Mouse (Mus musculus) liver, adult (tissue): Measurements from ENCODE around the gene Sh2b3.

Experiments
- GATA4 ChIP-seq: IDR thresholded peaks from 2 replicates; pipeline ENCODE4 v1.6.1; 2014; ENCODE audit warnings: mild to moderate bottlenecking, low read length; ENCODE audit not compliant: insufficient replicate concordance

The Sh2b3 gene

DNA sequence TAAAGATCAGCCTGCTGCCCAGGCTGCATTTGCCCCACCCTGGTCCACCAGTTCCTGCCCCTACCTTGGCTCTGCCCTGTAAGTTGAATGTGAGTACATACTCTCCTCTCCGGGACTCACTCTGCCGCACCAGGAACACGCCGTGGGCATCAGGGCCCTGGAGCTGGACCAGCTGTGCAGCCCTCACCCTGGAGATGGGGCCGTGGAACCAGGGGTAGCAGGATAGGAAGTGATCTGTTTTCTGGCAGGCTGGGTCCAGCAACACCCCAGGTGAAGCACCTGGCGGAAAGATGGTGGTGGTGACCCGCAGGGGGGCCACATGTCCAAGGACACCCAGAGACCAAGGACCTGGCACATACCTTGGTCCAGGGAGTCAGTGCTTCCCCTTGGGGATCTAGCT is 19.0 kb downstream of the Sh2b3 start:
- no peak for TF ChIP-seq GATA4

DNA sequence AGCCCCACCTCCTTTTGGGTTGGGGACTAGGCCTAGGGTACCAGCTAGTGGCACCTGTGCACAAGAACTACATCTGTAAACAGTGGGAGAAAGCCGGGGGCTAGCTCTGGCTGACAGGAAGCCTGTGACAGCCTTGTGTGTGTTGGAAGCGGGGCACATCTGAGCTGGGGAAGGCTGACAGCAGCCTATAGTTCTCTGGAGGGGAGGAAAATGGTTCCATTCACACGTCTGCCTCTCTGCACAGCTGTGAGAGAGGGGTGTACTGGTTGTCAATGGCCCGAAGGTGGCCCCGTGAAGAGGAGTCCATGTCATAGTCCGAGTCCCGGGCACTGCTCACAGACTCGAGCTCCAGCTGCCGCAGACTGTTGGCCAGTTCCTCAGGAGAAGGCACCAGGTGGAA is 19.9 kb downstream of the Sh2b3 start:
- TF ChIP-seq GATA4: no peak

DNA sequence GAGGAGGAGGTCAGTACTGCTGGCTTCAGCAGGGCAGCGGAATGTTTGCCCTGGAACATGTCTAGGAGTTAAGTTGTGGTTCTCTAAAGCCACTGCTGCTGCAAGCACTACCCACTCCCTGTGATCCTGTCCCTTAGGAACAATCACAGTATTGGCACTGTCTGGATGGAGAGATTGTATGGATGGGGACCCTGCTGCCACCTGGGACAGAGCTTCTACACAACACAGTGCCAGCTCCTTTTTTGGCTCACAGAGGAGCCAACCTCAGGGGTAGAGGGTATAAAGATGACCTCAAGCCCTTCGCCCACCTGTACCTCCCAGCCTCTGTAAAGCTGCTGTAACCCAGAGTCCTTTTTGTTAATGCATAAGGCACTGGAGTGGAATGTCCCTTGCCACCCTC is 20.8 kb downstream of the Sh2b3 start:
- TF ChIP-seq GATA4: no peak

DNA sequence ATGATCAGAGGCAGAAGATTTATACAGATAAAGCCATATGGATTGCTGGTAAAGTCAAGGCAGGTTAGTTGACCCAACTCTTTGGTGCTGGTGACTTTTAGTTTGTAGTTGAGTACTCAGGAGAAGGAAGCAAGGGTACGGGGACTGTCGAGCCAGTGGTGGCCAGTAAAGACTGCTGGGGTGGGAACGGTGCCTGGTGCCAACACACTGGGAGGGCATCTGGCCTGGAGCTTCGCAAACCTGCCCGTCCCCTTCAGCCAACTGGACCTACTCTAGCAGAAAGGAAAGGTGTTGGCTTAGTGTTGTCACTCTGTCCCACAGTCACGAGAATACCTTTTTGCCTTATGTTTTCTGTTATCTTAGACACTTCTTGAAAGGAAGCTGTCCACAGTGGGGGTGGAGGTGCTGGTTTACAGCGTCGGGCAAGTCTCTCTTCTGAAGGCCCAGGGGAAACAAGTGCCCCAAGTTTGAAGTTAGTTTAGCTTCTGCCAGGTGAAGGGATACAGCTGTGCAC is 21.5 kb downstream of the Sh2b3 start:
- TF ChIP-seq GATA4: no peak

DNA sequence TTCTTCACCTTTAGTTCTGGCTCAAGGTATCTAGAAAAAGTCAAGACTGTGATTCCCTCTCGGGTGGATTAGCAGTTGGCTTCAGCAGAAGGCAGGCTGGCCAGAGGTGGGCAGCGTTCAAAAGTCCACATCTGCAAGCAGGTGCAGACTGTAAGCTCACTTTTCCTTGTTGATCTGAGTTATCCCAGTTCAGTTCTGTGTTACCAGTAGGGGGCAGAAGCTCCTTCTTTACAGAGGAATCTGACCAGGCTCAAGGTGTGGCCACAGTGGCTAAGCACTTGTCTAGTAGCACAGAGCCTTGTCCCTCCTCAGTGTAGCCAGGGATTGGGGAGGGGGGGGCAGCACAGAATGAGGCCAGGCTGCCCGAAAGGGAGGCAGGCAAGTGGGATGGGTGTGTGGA is 22.4 kb downstream of the Sh2b3 start:
- no peak for TF ChIP-seq GATA4

DNA sequence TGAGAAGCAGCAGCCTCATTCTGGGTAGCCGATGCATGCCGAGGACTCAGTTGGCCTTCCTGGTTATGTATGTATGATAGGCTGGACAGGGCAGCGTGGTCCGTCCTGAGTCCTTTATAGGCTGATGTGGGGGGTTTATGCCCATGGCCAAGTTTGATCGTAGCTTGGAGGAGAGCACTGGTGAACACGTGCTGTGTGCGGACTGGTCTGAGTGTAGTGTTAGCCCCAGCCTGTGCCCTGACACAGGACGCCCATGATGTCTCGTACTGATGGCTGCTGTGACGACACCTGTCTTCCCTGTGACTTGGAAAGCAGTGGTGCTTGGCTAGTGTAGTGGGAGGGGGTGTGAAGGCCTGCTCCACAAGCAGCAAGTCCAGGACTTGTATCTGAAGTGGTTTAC is 23.7 kb downstream of the Sh2b3 start:
- TF ChIP-seq GATA4: no peak

DNA sequence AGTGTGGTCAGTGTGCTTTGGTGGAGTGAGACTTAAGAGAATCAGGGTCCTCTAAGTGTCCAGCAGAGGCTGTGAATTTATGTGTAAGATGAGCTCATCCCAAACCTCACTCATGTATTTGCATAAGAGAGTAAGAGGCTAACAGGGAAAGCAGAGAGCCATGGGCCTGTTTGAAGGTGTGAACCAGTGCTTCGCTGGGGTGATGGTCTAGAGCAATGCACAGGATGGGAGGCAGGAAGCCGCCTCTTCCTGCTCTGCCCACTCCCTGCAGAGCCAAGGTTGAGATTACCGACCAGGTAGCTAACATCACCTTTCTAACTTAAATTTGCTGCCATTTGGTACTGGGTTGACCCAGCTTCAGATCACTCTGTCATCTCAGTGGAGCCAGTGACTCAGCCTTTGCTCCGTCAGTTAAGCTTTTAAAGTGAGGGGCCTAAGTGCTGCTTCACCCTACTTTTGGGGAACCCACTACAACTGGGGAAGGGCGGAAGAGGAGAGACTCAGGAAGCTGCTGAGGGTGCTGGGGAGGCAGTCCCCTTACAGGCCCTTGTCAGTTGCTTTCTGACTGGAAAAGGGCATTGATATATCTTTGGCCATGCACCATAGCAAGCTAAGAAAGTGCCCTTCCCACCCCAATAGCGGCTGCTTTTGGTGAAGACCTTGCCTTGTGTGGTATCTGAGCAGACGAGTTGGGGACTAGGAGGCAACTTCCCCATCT is 24.8 kb downstream of the Sh2b3 start:
- no peak for TF ChIP-seq GATA4

DNA sequence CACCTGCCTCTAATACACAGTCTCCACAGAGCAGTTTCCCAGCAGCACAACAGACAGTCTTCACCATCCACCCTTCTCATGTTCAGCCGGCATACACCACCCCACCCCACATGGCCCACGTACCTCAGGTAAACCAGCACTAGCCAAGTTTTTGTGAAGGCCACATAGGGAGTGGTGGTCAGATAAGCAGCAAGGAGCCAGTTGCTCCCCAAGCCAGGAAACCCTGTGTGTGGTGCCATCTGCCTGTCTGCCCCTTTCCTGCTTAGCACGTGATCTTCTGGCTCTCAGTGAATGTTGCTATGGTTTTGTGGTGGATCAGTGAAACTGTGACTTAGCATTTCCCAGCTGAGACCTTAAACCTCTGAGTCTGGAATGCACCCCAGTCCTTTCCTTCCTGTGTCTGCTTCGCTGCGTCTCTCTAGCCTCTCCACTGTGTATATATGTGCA is 25.9 kb downstream of the Sh2b3 start:
- no peak for TF ChIP-seq GATA4

DNA sequence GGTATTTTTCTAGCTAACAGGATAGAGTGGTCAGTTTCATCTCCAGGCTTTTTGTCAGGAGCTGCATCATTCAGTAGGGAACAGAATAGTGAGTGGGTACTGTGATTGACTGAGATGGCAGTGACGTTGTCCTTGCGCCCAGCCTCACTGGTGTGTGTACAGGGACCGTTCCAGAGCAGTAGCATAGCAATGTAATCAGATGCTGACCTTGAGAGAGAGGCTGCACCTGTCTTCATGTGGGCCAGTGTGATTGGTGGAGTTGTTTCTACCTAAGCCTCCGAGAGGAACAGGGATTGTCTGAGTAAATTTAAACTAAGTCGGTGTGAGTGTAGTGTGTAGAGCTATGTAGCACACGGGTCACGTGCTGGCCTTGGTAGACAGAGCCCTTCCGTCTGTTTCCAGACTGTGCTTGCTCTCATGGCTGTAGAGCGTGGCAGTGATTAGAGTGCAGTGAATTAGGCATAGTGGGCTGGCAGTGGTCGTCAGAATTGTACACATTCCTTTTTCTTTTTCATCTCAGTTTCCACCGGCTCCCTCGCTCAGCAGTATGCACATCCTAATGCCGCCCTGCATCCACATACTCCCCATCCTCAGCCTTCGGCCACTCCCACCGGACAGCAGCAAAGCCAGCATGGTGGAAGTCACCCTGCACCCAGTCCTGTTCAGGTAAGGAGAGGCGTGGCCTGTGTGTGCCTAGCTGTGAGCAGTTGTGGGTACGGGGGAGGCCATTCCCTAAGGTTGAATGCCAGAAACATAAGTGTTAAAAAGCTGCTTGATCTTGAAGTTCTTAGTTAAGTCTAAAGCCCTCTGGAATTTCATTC is 26.9 kb downstream of the Sh2b3 start:
- no peak for TF ChIP-seq GATA4

DNA sequence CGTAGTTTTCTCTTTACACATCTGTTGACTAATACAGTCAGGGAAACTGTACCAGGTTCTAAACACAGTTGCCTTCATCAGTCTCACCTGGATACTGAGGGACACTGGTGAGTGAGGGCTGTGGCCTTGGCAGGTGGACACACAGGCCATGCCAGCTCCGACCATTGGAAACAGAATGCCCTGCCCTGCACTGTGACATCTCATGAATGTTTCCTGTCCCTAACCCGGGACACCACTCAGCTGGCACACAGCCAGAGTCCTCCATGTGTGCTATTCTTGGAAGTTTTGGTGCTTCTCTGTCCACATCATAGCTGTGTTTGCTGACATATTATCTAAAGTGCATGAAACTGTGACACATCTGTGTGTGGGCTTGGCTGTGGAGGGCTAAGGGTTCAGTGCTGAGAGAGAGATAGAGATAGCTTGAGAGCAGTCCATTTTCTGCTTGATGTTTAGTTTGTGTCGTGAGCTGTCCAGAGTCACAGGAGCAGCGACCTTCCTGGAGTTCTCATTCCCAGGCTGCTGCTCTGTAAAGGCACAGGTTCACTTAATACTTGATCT is 27.7 kb downstream of the Sh2b3 start:
- TF ChIP-seq GATA4: no peak

DNA sequence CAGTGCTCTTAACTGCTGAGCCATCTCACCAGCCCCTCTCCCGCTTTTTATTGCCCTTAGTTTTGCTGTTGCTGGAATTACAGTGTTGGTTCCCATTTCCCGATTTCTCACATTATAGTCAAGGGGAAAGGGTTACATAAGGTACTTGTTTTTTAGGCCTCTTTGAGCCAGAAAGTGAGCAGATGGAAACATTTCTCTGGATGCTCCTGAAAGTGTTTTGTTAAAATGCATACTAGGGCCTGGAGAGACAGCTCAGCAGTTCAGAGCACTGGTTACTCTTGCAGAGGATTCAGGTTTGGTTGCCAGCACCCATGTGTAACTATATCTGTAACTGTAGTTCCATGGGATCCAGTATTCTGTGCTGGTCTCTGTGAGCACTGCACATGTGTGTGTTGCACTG is 29.2 kb downstream of the Sh2b3 start:
- TF ChIP-seq GATA4: no peak

DNA sequence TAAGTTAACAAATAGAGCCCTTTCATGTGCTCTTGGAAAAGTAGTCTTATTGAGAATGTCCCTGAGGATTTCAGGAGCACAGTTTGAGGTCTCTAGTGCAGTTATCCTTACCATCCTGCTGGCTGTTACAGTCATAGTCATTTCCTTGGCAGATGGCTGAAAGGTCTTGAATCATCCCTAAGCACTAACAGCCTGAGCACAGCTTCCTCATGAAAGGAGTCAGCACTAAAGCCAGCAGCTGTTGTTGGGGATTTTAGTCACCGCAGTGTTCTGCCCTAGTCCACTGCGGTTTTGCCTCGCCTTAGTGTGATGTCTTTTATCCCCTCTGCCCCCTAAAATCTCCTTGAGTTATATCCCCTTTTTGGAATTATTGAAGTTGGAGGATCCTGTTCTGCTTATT is 30.3 kb downstream of the Sh2b3 start:
- TF ChIP-seq GATA4: no peak

DNA sequence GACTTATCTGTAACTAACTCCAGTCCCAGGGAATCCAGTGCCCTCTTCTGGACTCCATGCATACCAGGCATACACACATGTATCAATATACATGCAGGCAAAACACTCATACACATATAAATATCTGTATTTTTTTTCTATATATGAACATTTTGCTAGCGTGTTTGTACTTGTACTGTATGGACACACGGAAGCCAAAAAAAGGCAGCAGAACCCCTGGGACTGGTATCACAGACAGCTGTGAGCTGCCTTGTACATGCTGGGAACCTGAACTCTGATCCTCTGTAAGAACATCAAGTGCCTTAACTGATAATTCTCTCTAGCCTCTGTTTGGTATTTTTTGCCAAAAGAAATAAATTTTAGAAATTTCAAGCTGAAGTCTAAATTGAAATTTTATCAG is 39.0 kb downstream of the Sh2b3 start:
- TF ChIP-seq GATA4: no peak

DNA sequence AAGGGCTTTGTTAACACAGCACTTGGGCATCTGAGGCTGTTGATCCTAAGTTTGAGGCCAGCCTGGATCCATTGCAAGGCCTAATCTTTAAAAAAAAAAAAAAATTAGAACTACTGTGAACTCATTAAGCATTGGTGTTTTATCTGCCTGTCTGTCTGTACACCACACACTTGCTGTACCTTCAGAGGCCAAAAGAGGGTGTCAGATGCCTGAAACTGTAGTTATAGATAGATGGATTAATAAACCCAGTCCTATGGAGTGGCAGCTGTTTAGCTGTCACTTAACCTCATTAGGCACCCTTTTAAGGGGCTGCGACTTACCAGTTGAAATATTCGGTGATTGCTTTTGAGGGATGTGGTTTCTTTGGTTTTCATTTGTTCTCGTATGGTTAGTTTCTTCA is 41.6 kb downstream of the Sh2b3 start:
- no peak for TF ChIP-seq GATA4

DNA sequence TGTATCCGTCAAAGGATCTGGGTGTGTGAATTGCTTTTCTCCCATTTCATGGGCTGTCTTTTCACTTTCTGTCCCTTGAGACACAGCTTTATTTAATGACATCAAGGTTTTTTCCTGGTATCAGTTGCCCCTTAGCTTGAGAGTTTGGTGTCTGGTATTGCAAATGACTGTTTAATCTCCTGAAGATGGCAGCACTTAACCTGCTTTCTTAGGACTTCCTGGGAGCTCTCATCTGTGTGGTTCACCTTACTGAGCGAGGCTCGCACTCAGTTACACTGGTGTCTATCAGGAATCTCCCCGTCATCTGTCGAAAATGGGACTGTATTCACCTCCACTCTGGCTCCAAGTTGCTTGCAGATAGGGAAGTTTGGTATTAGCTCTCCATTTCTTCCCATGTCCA is 46.4 kb downstream of the Sh2b3 start:
- no peak for TF ChIP-seq GATA4
